Mouse (Mus musculus) heart, adult 8-10 months (tissue): ENCODE data around the gene Gm4707. TPM values are rescaled to one million over a fixed set of nuclear protein-coding genes. Genes with fewer than 3 reads are reported as not detected.
"Not testable (repeated sequence)": the region's sequence is repeated elsewhere in the genome, so short reads cannot be mapped to it uniquely, and the experiment has no call there.

ENCODE experiments used
- DNase-seq: peaks from one replicate; pipeline ENCODE4 v3.0.0; 2022; ENCODE audit warnings: low spot score
- total RNA-seq, 4 experiments: library from RNA; stranded (reverse); gene quantifications; 2 replicates each; pipeline ENCODE4 v1.2.4; 2022

Gm4707 gene
- total RNA-seq, 4 experiments from 2014 or later: 0.75 to 1.2 (median 0.94) TPM

DNA sequence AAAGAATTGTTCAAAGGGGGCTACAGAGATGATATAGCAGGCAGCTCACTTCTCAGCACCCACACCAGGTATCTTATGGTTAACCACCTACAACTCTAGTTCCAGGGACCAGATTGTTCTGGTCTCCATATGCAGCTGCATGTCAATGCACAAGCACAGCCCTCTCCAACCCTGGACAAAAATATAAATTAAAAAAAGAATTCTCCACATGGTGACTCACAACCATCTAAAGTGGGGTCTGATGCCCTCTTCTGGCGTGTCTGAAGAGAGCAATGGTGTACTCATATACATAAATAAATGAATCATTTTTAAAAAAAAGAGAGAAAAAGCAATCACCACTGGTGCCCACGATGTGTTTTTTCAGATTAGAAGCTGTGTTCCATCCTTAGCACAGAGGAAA lies 15.0 kb downstream of the Gm4707 start:
- no peak for DNase-seq

DNA sequence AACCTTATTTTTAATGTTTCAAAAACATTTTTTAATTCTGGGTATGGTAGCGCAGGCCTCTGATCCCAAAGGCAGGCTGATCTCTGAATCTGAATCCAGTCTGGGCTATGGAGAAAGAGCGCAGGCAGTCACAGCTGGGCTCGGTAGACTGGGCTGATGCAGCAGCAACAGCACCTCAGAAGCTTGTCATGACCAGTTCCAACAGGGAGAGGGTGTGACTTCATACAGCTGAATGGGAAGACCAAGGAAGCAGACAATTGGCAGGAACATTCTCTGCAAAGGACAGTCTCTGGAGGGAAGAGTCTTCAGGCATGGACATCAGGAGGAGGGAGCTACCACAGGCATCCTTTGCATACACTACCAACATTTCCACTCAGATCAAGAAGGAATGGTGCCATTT lies 15.6 kb downstream of the Gm4707 start:
- no peak for DNase-seq

DNA sequence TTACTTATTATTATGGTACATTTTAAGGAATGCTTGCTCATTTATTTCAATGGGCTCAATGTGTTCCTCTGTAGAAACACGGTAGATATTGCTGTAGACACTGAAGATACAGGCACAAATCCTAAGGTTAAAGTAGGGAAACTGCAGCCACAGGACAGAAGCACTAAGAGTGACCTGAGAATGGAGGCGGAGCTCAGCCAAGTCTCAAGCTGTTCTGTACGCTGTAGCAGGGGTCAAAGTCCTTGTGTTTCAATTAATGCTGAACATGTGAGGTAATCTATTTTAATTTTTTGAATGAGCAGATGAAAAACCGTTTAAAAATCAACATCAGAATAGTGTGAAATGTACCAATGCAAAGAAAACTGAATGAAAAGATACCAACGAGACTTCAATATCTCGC lies 16.4 kb downstream of the Gm4707 start:
- DNase-seq: no peak

DNA sequence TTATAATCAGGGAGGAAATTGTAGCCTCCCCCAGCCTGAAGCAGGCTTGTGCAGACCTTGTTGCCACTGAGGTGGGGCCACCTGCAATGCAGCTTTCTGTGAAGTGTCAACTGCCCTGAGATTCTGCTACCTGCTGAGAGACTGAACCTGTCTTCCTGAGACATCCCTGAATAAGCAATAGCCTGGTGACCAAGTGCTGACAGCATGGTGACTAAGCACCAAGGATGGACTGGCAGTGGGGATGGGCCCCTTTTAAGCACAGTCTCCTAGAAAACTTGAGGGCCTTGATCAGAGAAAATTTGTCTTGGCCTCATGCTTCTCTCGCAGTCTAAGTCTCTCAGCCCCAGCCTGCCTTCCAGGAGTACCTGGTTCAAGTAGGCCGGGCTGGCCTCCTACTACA lies 37.2 kb downstream of the Gm4707 start:
- not testable (repeated sequence) for DNase-seq

DNA sequence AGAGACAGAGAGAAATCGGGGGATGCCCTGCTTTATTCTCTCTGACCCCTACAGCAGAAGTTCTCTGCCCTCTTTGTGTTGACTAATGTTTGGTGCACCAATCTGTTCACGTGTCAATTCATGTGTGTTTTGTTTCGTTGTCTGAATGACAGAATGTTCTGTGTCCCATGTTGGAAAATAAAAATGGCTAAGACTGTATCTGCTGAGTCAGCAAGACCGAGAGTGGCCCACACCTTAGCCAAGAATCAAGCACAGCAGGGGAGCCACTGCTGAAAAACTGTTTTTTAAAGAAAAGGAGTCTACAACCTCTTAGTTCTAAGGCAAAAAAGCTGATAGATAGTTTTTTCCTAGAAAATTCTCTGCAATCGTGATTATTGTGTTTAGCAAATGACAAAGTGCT lies 40.3 kb downstream of the Gm4707 start:
- DNase-seq: not testable (repeated sequence)

DNA sequence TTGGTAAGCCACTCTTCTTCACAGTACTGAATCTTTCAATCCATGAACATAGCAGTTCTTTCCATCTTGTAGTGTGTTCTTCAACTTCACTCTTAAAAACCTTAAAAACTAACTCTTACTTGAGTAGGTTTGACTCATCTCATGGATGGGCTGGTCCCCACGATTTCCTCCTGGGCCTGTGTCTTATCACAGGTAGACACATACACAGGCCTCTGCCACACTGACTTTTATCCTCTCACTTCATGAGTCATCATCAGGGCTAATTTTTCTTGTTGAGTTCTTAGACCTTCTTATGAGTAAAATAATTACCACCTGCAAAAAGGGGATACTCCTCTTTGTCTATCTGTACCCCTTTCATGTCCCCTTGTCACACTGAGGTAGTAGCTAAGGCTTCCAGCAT lies 42.7 kb downstream of the Gm4707 start:
- DNase-seq: no peak

Other genes with a start within 250 kb of the Gm4707 start
- gene Emilin2, start 147.9 kb downstream of the Gm4707 start, total RNA-seq: 10 to 100 TPM; 25.3 to 46.2 (median 41.1) TPM
- 10 to 100 TPM; 15.6 to 17.2 (median 16.4) TPM for gene Smchd1, start 15.4 kb upstream of the Gm4707 start, total RNA-seq
- gene Ndc80, start 66.9 kb upstream of the Gm4707 start, total RNA-seq: under 1 TPM in 3 of 4 experiments, not detected in 1; 0.31 to 0.78 (median 0.33) TPM
- gene Spdya, start 92.1 kb upstream of the Gm4707 start, total RNA-seq: under 1 TPM in 3 of 4 experiments, not detected in 1; 0.16 to 0.25 (median 0.19) TPM
- gene Wdr43, start 156.0 kb upstream of the Gm4707 start, total RNA-seq: 10 to 100 TPM; 20.8 to 25.3 (median 21.5) TPM
- gene Togaram2, start 213.3 kb upstream of the Gm4707 start, total RNA-seq: 1 to 10 TPM; 5.4 to 6.7 (median 5.6) TPM